Mouse (Mus musculus) forebrain, embryonic 15.5 days (tissue): Measurements from ENCODE around the gene Gm20809. TPM values are rescaled to one million over a fixed set of nuclear protein-coding genes. Genes with fewer than 3 reads are reported as not detected.
"Not testable (repeated sequence)": the region's sequence is repeated elsewhere in the genome, so short reads cannot be mapped to it uniquely, and the experiment has no call there.

ENCODE experiments used
- ATAC-seq: fragments of 200-750 bp; cut with Nextera tagmentation; replicated peaks from 2 replicates; pipeline ENCODE4 v1.8.0; 2017; ENCODE audit warnings: mild to moderate bottlenecking, moderate TSS enrichment, moderate library complexity
- H3K27ac ChIP-seq: fragments of 300-500 bp; sonication (generic); replicated peaks from 2 replicates; pipeline ENCODE4 v1.5.1; 2015; ENCODE audit warnings: mild to moderate bottlenecking, inconsistent platforms
- H3K27me3 ChIP-seq: fragments of 300-500 bp; sonication (generic); 2 replicates; pipeline ENCODE4 v1.6.1; 2015; ENCODE audit warnings: inconsistent platforms
- H3K36me3 ChIP-seq: fragments of 300-500 bp; sonication (generic); 2 replicates; pipeline ENCODE4 v1.6.1; 2015; ENCODE audit warnings: mild to moderate bottlenecking, inconsistent platforms
- H3K4me1 ChIP-seq: fragments of 300-500 bp; sonication (generic); 2 replicates; pipeline ENCODE4 v1.6.1; 2015; ENCODE audit warnings: inconsistent platforms
- H3K4me2 ChIP-seq: fragments of 300-500 bp; sonication (generic); replicated peaks from 2 replicates; pipeline ENCODE4 v1.6.1; 2015; ENCODE audit warnings: mild to moderate bottlenecking, inconsistent platforms
- H3K4me3 ChIP-seq: fragments of 300-500 bp; sonication (generic); 2 replicates; pipeline ENCODE4 v1.5.1; 2015; ENCODE audit warnings: mild to moderate bottlenecking, inconsistent platforms
- H3K9ac ChIP-seq: fragments of 300-500 bp; sonication (generic); replicated peaks from 2 replicates; pipeline ENCODE4 v1.6.1; 2015; ENCODE audit warnings: mild to moderate bottlenecking, inconsistent platforms
- H3K9me3 ChIP-seq: fragments of 300-500 bp; sonication (generic); 2 replicates; pipeline ENCODE4 v1.6.1; 2016; ENCODE audit warnings: inconsistent platforms
- WGBS: fragments of 180-500 bp; shearing (Covaris S2); methylation state at CpG from one replicate; pipeline ENCODE4 v1.1.7; 2015; ENCODE audit warnings: mixed read lengths; 5-methylcytosine and 5-hydroxymethylcytosine counted together
- polyA plus RNA-seq: library from polyadenylated mRNA; unstranded; fragments of >200 nt; fragmentation: Nextera tagmentation; extraction: Ambion mirVana; gene quantifications from 2 replicates; pipeline ENCODE4 v1.2.1, GENCODE M21; 2015

The Gm20809 gene
- polyA plus RNA-seq: not detected in 2 replicates

DNA sequence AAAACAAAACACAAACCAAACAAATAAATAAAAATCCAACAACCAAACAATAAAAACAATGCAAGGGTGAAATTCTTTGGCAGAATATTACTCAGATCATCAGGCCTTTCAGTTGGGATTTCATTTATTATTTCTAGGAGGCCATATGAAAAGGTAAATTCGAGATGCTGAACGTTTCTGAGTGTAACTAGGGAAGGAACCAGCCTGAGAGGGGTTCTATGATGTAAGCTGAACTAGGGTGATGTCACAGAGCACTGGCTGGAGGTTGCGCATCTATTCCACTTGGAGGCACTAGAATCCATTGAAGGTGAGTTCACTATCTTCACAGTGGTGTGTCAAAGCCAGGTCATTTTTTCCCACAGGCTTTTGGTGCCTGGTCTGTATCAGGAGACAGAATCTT is at the start of gene Gm20809:
TSS of gene Gm20809 (plus strand) at position 301 of the 400 bp plus-strand sequence.
- no CpG with 5 or more reads among the region's 3 CpGs for WGBS
- not testable (repeated sequence) for H3K9me3 ChIP-seq, H3K36me3 ChIP-seq, H3K4me3 ChIP-seq, H3K27ac ChIP-seq, ATAC-seq, H3K9ac ChIP-seq, H3K4me2 ChIP-seq, H3K27me3 ChIP-seq, H3K4me1 ChIP-seq
